Mouse (Mus musculus): ENCODE measurements at regions not wholly inside any gene's neighbourhood (a gene's known extent, or its start where the extent isn't known, plus 50 kb on each side); places are given as distances from the start of the nearest gene placed in this dataset.

- no peak for TF ChIP-seq CTCF (IDR thresholded peaks at IDR 0.05)
- ChIA-PET CTCF (no interaction called here), POLR2A (no interaction called here)
- in situ Hi-C loops (cut with MboI; ENCODE audit: low pct_unique_long_range_greater_than_20kb), result no loop called here
- ATAC-seq (no peak), DNase-seq (ENCODE audit: low read depth, low spot score) (no peak)
- no peaks in the 10 kb centered on the region for H3K27me3 ChIP-seq
Measured at GRCm38 (mm10) chr15:36901350-36901749, 106.2 kb downstream of the Zfp706 start.

DNA sequence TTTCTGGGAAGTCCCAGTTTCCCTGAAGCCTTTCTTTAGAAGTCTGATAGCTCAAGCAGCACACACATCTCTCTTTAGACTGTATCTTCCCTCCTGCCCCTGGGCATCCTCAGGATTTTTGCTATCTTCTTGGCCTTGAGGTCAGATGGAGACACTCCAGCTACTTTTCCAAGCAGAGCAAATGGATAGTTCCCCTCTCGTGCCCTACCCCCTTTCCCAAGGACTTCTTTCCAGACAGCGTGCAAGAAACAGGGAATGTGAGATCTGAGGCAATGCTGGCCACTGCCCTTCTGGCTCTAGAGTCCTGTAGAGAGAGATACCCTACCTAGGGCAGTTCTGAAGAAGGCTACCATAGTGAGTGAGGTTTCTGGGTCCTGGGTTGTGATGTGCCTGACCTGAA is 106.6 kb downstream of the Zfp706 start:
- ChIA-PET CTCF (interaction anchor here (1.4 kb wide), 1 partner anchor 22 kb away, joined by 4 read pairs; no protein-coding TSS in a partner anchor), POLR2A (no interaction called here)
- in situ Hi-C loops (cut with MboI; ENCODE audit: low pct_unique_long_range_greater_than_20kb), result no loop called here
- ATAC-seq (no peak), DNase-seq (ENCODE audit: low read depth, low spot score) (no peak)
- no peaks in the 10 kb centered on the region for H3K27me3 ChIP-seq
- no peak for TF ChIP-seq CTCF (IDR thresholded peaks at IDR 0.05)

DNA sequence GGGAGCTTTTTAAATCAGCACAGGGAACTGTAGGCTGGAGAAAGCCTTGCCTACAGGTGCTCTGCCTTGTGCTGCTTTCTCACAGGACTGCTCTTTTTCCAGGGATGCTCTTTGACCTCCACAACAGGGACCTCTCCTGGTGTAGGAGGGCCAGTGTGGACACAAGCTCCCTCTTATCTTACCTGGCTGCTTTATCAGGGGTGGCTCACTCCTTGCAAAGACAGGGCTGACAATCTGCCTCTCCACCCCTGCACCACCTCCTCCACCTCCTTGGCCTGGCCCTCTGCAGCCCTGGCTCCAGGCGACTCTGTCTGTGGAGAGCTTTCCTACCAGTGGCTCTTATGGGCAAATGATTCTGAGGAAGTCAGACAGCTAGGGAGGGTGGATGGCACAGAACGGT is 107.7 kb downstream of the Zfp706 start:
- ATAC-seq, result no peak
- no peak for DNase-seq (ENCODE audit: low read depth, low spot score)
- CTCF ChIA-PET, result interaction anchor here (1.2 to 1.4 kb wide), 2 partner anchors 15 to 21 kb away, joined by 3 to 4 read pairs; no protein-coding TSS in a partner anchor
- POLR2A ChIA-PET, result interaction anchor here (1.7 kb wide), 1 partner anchor 107 kb away, joined by 7 read pairs; the partner anchor contains the start of gene Zfp706
- in situ Hi-C loops (cut with MboI; ENCODE audit: low pct_unique_long_range_greater_than_20kb), result no loop called here
- H3K27me3 ChIP-seq, result no peaks in the 10 kb centered on the region
- no peak for TF ChIP-seq CTCF (IDR thresholded peaks at IDR 0.05)

DNA sequence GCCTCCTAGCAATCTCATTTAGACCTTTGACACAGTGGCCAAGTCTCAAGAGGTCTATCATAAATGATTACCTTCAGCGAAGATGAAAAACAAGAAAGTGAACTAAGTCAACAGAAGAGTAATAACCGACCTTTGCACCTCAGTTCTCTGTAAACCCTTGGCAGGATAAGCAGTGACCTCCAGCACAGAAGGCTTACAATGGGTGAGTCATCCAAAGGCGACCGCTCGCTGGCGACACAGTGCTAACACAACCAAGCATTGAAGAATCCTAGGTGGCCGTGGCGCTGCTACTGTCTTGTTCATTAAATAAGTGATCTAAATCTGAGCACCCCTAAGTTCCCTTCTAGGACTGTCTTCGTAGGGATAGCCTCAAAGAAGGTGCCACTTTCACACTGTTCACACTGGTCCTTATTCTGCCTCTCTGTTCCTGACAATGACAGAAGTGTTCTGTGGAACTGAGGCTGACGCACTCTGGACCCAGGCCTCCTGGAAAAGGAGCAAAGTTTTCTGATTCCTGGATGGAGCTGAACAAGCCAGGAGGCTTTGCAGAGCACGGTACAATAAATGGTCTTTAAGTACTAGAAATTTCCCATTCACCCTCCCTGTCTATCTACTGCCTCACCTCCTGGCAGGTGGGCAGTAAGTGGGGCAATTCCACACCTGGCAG is 108.6 kb downstream of the Zfp706 start:
- DNase-seq (ENCODE audit: low read depth, low spot score) (no peak), ATAC-seq (no peak)
- CTCF ChIA-PET, result interaction anchor here (1.0 to 1.2 kb wide), 3 partner anchors 14 to 118 kb away, joined by 3 read pairs; no protein-coding TSS in a partner anchor
- in situ Hi-C loops (cut with MboI; ENCODE audit: low pct_unique_long_range_greater_than_20kb), result no loop called here
- no peaks in the 10 kb centered on the region for H3K27me3 ChIP-seq
- TF ChIP-seq CTCF (IDR thresholded peaks at IDR 0.05), result no peak
- POLR2A ChIA-PET, result interaction anchor here (1.7 kb wide), 1 partner anchor 108 kb away, joined by 7 read pairs; the partner anchor contains the start of gene Zfp706

- DNase-seq (ENCODE audit: low read depth, low spot score) (no peak), ATAC-seq (no peak)
- ChIA-PET POLR2A (interaction anchor here (1.7 kb wide), 1 partner anchor 109 kb away, joined by 7 read pairs; the partner anchor contains the start of gene Zfp706), CTCF (interaction anchor here (1.0 to 1.2 kb wide), 3 partner anchors 18 to 118 kb away, joined by 3 to 4 read pairs (median 3); no protein-coding TSS in a partner anchor)
- in situ Hi-C loops (cut with MboI; ENCODE audit: low pct_unique_long_range_greater_than_20kb), result no loop called here
- no peaks in the 10 kb centered on the region for H3K27me3 ChIP-seq
- no peak for TF ChIP-seq CTCF (IDR thresholded peaks at IDR 0.05)
Measured at GRCm38 (mm10) chr15:36898326-36898725, 109.2 kb downstream of the Zfp706 start.

DNA sequence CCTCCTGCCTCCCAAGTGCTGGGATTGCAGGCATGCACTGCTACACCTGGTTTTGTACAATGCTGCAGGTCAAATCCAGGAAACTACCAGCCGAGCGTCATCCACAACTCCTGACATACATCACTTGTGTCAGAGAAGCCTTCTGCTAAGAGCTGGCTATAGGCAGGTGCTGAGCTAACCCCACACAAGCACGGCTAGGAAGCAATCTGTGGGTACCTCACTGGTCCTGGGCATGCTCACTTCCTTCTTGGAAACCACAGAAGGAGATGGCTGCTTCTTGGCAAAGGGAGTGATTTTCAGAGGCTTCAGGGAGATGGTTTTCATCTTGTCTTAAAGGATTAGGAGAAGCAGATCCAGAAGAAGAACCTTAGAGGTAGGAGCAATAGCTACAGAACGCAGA is 111.3 kb downstream of the Zfp706 start:
- ChIA-PET CTCF (interaction anchor here (1.3 kb wide), 1 partner anchor 121 kb away, joined by 3 read pairs; no protein-coding TSS in a partner anchor), POLR2A (interaction anchor here (0.6 to 1.4 kb wide), 2 partner anchors 9 to 11 kb away, joined by 3 to 5 read pairs; no protein-coding TSS in a partner anchor)
- no peak for DNase-seq (ENCODE audit: low read depth, low spot score)
- in situ Hi-C loops (cut with MboI; ENCODE audit: low pct_unique_long_range_greater_than_20kb), result no loop called here
- no peaks in the 10 kb centered on the region for H3K27me3 ChIP-seq
- TF ChIP-seq CTCF (IDR thresholded peaks at IDR 0.05), result no peak
- ATAC-seq, result no peak

- ATAC-seq (no peak), DNase-seq (ENCODE audit: low read depth, low spot score) (no peak)
- ChIA-PET POLR2A (no interaction called here), CTCF (interaction anchor here (1.3 kb wide), 1 partner anchor 123 kb away, joined by 3 read pairs; no protein-coding TSS in a partner anchor)
- no peaks in the 10 kb centered on the region for H3K27me3 ChIP-seq
- in situ Hi-C loops (cut with MboI; ENCODE audit: low pct_unique_long_range_greater_than_20kb), result no loop called here
- TF ChIP-seq CTCF (IDR thresholded peaks at IDR 0.05), result no peak
Measured at GRCm38 (mm10) chr15:36895031-36895430, 112.5 kb downstream of the Zfp706 start.

GRCm38 (mm10) chr15:36893407-36893969 is 114.1 kb downstream of the Zfp706 start:
- ChIA-PET CTCF (no interaction called here), POLR2A (interaction anchor here (1.4 kb wide), 1 partner anchor 9 kb away, joined by 3 read pairs; no protein-coding TSS in a partner anchor)
- DNase-seq (ENCODE audit: low read depth, low spot score), result no peak
- in situ Hi-C loops (cut with MboI; ENCODE audit: low pct_unique_long_range_greater_than_20kb), result no loop called here
- no peaks in the 10 kb centered on the region for H3K27me3 ChIP-seq
- no peak for TF ChIP-seq CTCF (IDR thresholded peaks at IDR 0.05)
- no peak for ATAC-seq

DNA sequence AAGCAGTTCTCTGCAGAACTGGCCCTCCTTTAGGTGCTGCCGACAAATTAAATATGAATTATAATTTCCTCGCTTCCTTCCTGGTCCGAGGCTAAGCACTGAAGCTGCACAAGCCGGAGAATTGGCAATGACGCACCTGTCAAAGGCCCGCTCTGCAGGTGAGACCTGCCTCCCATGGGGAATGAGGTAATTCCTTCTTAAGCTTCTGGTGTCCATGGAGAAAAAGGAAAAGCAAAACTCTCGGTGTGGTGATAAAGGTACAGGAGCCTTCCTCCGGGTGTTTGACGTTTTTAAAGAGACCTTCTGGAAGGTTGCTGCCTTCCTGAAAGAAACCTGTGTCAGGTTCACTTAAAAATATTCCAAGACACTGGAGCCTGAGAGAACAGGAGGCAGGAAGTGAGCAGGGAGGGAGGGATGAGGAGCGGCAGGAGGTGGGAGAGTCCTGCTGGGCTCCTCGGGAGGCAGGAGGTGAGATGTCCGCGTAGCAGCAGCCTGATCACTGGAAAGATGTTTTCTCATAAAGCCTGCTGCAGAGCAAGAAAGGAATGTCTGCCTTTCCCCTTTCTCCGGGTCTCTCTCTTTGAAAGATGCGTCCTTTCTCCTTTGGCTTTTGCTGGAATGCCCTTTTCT is 114.9 kb downstream of the Zfp706 start:
- TF ChIP-seq CTCF (IDR thresholded peaks at IDR 0.05), result no peak
- no peaks in the 10 kb centered on the region for H3K27me3 ChIP-seq
- in situ Hi-C loops (cut with MboI; ENCODE audit: low pct_unique_long_range_greater_than_20kb), result no loop called here
- DNase-seq (ENCODE audit: low read depth, low spot score), result no peak
- ATAC-seq, result no peak
- ChIA-PET POLR2A (no interaction called here), CTCF (no interaction called here)

GRCm38 (mm10) chr15:36891851-36892250 is 115.7 kb downstream of the Zfp706 start:
- DNase-seq (ENCODE audit: low read depth, low spot score) (no peak), ATAC-seq (no peak)
- in situ Hi-C loops (cut with MboI; ENCODE audit: low pct_unique_long_range_greater_than_20kb), result no loop called here
- POLR2A ChIA-PET, result no interaction called here
- TF ChIP-seq CTCF (IDR thresholded peaks at IDR 0.05), result no peak
- CTCF ChIA-PET, result no interaction called here
- no peaks in the 10 kb centered on the region for H3K27me3 ChIP-seq

- no peak for TF ChIP-seq CTCF (IDR thresholded peaks at IDR 0.05)
- ATAC-seq, result no peak
- DNase-seq (ENCODE audit: low read depth, low spot score), result no peak
- POLR2A ChIA-PET, result no interaction called here
- CTCF ChIA-PET, result no interaction called here
- in situ Hi-C loops (cut with MboI; ENCODE audit: low pct_unique_long_range_greater_than_20kb), result no loop called here
- H3K27me3 ChIP-seq, result no peaks in the 10 kb centered on the region
Measured at GRCm38 (mm10) chr15:36891296-36891695, 116.3 kb downstream of the Zfp706 start.

Data from Patski (cell line).